Mouse (Mus musculus) CD4-positive, CD25-positive, alpha-beta regulatory T cell, adult 2 months (primary cell): Measurements from ENCODE around the gene 4930404N11Rik.
A peak's percentile ranks its signal among the peaks of the same experiment; 100 is the strongest.

ENCODE experiments used
- DNase-seq: peaks from one replicate; pipeline ENCODE4 v3.0.0-alpha.2; 2012; ENCODE audit warnings: low read depth, low spot score

Gene 4930404N11Rik

DNA sequence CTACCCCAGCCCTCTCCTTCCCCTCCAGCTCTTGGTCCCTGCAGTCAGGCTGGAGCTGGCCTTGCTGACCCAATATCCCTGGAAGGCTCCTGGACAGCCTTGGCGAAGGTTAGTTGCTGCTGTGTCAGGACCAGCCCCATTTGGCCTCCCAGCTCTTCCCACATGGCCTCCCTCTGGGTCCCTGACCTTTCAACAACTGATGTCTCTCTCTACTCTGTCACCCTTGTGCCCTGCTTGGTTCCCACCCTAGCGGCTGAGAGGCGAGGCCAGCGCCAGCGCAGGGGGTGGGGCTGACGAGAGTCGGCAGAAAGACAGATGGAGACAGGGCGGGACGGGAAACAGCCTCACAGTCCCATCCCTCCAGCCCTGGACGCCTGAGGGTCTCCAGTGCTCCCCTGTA is 37.2 kb downstream of the 4930404N11Rik start, which contains the start of gene Tbxa2r:
TSS of gene Tbxa2r (plus strand) at position 346 of the 400 bp plus-strand sequence.
- peak; percentile 70 for DNase-seq

DNA sequence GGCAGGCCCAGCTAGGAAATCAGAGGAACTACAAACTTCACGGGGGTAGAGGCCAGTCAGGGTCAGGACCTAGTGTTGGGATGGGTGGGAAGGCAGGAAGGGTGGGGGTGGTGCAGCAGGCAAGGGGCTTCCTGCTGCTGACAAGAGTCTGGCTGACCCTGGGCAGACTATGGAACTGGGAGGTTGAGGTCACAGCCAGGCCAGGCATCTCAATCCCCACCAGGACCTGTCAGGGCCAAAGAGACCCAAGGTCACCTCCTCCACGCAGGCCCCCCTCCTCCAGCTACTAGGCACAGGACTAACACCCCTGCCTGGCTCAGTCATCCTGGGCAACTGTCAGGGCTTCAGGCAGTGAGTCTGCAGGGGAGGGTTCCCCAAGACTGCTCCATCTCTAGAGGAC is 37.7 kb downstream of the 4930404N11Rik start:
- no peak for DNase-seq

- no peak for DNase-seq
Measured at GRCm38 (mm10) chr10:81326858-81327257, 38.8 kb downstream of the 4930404N11Rik start.

DNA sequence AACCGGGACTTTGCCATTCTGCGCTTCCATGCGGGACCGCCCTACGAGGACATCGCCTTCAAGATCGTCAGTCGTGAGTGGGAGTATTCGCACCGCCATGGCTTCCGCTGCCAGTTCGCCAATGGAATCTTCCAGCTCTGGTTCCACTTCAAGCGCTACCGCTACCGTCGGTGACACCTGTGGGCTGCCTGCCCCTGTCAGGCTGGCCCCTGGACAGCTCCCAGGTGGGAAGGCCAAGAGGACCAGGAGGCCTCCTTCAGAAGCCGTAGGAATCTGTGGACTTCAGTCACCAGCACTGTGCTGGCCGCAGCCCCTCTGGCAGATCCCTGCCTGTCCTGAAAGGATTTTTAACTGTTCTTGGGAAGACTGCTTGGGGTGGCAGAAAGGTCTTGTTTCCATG is 39.8 kb downstream of the 4930404N11Rik start:
- DNase-seq = no peak

GRCm38 (mm10) chr10:81325176-81325575 is 40.4 kb downstream of the 4930404N11Rik start:
- DNase-seq = no peak

GRCm38 (mm10) chr10:81323791-81324530 is 41.7 kb downstream of the 4930404N11Rik start:
- no peak for DNase-seq

- no peak for DNase-seq
Measured at GRCm38 (mm10) chr10:81323141-81323775, 42.4 kb downstream of the 4930404N11Rik start.

DNA sequence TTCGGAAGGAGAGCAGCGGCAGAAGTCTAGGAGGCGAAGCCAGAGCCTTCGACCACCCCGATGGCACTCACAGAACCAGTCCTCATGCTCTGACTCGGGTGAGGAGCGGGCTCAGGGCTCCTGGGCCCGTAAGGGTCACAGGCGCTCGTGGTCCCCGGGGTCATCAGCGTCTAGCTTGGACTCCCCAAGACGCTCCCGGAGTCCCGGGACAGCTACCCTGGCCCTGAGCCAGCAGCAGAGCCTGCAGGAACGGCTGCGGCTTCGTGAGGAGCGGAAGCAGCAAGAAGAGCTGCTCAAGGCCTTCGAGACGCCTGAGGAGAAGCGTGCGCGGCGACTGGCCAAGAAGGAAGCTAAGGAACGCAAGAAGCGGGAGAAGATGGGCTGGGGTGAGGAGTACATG is 43.2 kb downstream of the 4930404N11Rik start:
- DNase-seq = no peak

GRCm38 (mm10) chr10:81321436-81321835 is 44.2 kb downstream of the 4930404N11Rik start:
- DNase-seq = no peak

DNA sequence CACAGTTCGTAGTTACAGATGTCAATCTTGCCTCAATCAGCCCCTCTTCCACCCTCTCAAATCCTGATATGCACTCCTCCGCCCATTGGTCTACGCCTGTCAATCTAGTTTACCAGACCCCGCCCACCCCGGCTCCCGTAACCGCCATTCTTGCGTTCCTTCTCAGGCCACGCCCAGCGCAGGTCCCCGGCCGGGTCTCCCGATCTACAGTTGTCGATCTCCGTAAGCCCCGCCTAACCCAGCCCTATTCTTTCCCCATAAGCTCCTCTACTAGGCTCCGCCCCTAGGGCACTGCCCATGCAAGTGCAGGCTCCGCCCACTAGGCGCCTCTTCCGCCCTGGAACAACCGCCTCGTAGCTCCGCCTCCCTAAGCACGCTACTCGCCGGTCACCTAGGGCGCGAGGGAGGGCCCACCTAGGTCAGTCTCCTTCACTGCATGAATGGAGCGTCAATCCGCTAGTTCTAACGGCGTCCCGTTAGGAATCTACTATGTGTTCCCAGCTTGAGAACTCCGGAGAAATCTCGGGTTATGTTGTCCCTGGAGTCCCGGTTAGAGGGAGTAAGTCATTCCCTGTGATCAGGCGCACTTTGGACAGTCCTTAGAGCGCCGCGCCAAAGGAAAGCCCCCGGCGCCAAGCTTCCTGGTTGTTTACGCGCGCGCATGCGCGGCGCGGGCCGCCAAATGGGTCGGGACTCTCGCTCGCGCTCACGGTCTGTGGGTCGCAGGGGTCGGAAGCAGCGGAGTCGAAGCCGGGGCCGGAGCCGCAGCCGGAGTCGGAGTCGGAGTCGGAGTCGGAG is 44.9 kb downstream of the 4930404N11Rik start, which contains the start of gene Cactin:
TSS of gene Cactin (plus strand) at position 554 of the 798 bp plus-strand sequence.
- DNase-seq = peak; percentile 100

DNA sequence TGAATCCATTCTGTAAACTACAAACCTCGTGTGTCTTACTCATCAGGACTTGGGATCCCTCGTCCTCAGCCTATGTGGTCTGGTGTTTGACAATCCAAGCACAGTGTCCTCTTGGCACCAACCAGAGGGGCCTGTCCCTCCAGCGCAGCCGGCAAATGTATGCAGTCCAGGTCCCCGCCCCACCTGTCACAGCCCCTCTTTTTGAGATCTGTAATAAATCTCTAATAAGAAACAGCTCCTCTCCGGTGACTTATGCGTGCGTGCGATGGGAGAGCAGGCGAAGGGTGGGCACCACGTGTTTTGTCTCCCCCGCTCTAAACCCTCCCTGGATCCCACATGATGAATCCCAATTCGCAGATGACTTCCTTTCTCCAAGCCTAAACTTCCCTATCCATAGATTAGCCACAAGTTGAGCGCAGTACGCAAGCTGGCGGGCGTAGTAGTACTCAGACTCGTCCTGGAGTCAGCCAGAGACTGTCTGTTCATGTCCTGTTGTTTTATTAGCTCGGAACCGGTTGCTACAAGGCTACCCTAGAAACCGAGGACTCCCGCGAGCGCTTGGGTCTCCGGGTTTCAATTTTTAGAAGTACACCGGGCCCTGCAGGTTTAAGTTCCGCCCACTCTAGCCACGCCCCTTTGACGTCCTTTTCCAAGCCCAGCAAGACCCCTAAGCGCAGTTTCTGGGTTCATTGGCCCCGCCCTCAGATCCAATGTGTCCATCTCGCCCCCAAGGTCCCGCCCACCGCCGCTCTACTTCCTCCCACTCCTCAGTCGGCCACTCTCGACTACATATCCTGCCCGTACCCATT is 45.7 kb downstream of the 4930404N11Rik start:
- DNase-seq = no peak

DNA sequence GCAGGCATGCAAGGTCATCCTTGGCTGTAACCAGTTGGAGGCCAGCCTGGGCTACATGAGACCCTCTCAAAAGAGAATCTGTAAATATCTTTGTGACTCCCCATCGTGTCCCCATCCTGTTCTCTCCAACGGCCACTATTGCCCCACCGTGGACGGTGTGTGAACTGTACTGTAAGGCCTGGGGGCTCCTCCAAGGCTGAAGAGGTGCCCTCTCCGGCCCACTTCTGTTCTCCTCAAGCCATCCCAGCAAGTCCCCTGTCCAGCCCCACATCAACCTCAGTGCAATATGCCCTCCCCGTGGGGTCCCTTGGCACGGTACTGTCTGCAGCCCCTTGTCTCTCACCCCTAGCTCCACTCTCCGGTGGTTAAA is 46.3 kb downstream of the 4930404N11Rik start:
- peak; percentile 43 for DNase-seq

GRCm38 (mm10) chr10:81318589-81319329 is 46.9 kb downstream of the 4930404N11Rik start:
- DNase-seq = no peak

- DNase-seq = peak; percentile 53
Measured at GRCm38 (mm10) chr10:81317273-81317672, 48.3 kb downstream of the 4930404N11Rik start.

DNA sequence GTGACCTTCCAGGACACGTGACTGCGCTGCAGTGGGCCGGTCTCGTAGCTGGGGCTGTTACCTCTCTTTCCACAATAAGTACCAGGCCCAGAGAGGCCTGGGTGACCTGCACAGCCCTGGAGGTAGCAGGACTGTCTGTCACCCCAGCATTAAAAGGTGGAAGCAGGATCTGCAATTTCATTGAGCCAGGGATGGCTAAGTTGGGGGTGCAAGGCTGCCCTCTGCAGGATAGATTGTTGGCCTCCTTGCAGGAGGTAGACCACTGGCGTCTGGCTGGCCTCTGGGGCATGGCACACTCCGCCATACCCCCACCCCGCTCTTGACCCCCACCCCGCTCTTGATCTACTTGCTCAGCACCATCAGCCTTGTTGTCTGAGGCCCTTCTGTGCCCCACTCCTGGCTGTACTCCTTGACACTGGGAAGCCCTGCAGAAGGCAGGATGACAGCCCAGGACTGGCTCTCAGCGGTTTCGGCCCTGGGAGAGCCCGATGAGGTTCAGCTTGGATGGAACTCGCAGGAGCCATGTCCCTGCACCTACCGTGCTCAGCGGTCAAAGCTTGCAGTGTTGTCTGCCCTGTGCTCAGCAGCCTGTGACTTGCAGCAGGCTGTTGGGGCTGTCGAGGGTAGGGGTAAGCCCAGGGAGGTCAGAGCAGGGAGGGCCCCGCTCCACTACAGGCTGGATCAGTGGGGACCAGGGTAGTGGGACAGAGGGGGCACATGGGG is 49.1 kb downstream of the 4930404N11Rik start:
- DNase-seq = peak; percentile 57

DNA sequence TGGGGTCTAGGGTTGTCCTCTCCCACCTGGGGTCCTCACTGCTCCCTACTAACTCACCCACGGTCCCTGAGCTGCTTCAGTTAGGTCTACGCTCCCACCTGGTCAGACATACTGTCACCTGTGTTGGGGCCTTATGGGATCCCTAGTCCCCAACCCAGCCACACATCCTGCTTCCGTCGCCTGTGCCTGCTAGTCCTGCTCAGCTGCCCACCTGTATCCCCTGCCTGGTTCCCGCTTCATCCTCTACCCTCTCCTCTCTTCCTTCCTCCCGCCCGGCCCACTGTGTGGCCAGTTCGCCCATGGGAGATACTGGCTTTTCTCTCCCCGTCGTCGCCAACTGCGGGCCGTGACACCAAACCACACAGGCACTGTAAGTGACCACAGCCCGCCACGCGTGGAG is 50.0 kb downstream of the 4930404N11Rik start:
- DNase-seq = no peak

- no peak for DNase-seq
Measured at GRCm38 (mm10) chr10:81314201-81314600, 51.4 kb downstream of the 4930404N11Rik start.

DNA sequence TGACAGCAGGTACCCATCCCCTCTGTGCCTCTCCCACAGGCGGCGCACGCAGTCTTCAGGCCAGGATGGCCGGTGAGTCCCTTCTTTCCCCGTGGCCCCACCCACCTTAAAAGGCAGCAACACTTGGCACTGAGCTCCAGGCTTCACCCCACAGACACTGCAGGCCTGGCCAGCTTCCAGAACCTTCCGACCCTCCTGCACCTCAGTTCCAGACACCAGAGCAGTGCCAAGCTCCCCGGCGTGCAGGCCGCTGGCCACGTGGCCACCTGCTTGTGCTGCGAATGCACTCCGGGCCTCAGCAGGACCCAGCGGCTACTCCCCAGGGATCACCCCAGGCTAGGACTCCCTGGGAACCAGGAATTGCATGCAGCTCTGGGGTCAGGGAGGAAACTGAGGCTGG is 52.0 kb downstream of the 4930404N11Rik start:
- no peak for DNase-seq
